Mouse (Mus musculus): Measurements from ENCODE around the gene Ubald2.

DNA sequence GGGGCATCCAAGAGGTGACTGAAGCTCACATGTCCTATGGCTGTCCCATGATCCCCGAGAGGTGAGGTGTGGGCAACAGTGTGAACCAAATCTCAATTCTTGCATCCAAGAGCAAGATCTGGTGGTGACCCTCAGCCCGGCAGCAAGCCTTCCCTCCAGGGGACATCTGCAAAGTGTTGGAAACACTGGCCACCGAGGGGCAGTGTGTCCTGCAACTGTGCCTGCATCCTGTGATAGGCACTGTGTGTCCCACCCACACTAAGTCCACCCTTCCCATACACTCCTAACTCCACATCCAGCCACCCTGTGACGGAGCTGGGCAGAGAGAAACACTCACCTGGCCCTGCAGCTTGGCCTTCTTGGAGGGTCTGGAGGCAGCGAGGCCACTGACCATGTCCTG is 13.9 kb downstream of the Ubald2 start:
- TF ChIP-seq CHD2 (IDR thresholded peaks at IDR 0.05; ENCODE audit: low read depth, low read length) (no peak), MAFK (IDR thresholded peaks at IDR 0.05; ENCODE audit: insufficient read depth, low read depth, low read length) (no peak), HCFC1 (IDR thresholded peaks at IDR 0.05; ENCODE audit: borderline replicate concordance, insufficient read depth, low read length) (no peak)
